Mouse (Mus musculus) heart, embryonic 16.5 days (tissue): ENCODE results near the gene Dnmbp. TPM values are rescaled to one million over a fixed set of nuclear protein-coding genes. Genes with fewer than 3 reads are reported as not detected.

Experiments used
- polyA plus RNA-seq: library from polyadenylated mRNA; unstranded; fragments of >200 nt; fragmentation: Nextera tagmentation; extraction: Ambion mirVana; gene quantifications from 2 replicates; pipeline ENCODE4 v1.2.1, GENCODE M21; 2015

The Dnmbp gene
- polyA plus RNA-seq, 1 experiment from 2014 or later, result 8.5 TPM

Other genes with a start within 250 kb of the Dnmbp start
- 10.6 and 11.4 TPM in 2 replicates for gene Cutc, start 187.2 kb downstream of the Dnmbp start, polyA plus RNA-seq
- gene Cox15, start 187.2 kb downstream of the Dnmbp start, polyA plus RNA-seq, result 12.9 and 13.8 TPM in 2 replicates
- 0.11 TPM in 1 of 2 replicates, not detected in the other for gene Abcc2, start 158.0 kb downstream of the Dnmbp start, polyA plus RNA-seq
- 0.45 and 0.57 TPM in 2 replicates for gene Cpn1, start 46.4 kb upstream of the Dnmbp start, polyA plus RNA-seq
- not detected in 2 replicates for gene Cyp2c23, start 89.0 kb upstream of the Dnmbp start, polyA plus RNA-seq
- 16.1 and 16.3 TPM in 2 replicates for gene Erlin1, start 129.6 kb upstream of the Dnmbp start, polyA plus RNA-seq
- gene Chuk, start 167.3 kb upstream of the Dnmbp start, polyA plus RNA-seq, result 28.0 and 31.5 TPM in 2 replicates
- gene Cwf19l1, start 195.7 kb upstream of the Dnmbp start, polyA plus RNA-seq, result 17.1 and 19.9 TPM in 2 replicates
- 50.0 and 63.3 TPM in 2 replicates for gene Bloc1s2, start 206.3 kb upstream of the Dnmbp start, polyA plus RNA-seq